Mouse (Mus musculus): ENCODE results near the gene Evc. TPM values are rescaled to one million over a fixed set of nuclear protein-coding genes. Genes with fewer than 3 reads are reported as not detected.

Evc gene
- 2.1 and 3.1 TPM in 2 replicates for polyA plus RNA-seq (2012; rRNA removed; ENCODE audit: low replicate concordance)

DNA sequence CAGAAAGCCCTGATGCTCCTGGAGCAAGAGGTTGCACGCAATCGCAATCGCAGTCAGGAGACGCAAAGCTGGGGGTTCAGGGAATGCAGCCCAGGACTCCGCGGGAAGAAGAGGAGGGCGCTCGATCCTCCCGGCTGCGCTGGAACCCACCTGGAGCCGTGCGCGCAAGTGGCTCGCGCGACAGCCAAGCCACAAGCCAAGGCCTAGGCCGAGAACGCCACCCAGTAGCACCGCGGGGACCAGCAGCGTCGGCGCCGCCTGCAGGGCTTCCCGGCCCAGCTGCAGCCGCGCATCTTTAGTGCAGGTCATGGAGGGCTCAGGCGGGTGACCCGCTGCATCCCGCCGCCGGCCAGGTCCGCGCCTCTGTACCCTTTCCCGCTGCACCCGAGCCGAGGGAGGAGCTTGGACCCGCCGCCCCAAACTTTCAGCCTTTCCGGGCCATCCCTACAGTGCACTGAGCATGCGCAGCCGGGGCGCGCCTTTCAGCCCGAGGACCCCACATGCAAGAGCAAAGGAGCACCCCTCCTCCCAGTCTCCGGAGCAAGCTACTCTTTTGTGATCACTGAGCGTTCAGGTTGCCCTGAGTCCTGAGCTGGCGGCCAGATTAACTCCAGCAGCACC, at the start of gene Evc:
Gene Evc, minus strand, starts transcription at position 410 of the 621 bp plus-strand sequence.

DNA sequence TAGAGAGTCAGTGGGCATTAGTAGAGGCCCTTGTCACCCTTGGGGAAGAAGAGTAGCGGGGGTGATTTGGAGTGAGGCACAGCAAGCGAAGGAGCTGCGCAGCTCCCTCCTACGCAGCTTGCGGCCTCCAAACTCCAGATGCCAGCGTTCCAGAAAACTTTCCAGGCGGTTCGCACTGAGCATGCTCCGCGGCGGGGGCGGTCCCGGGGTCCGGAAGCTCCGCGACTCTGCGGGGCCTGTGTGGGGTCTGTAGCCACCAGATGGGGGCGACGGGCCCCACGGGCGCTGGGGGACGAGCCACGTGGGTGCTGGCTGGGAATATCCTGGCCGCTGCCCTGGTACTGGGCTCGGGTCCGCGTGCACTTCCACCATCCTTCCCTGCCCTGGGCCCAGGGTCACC, 1.6 kb upstream of the Evc start, which contains the start of gene Evc2:
Gene Evc2, plus strand, starts transcription at position 212 of the 400 bp plus-strand sequence.

DNA sequence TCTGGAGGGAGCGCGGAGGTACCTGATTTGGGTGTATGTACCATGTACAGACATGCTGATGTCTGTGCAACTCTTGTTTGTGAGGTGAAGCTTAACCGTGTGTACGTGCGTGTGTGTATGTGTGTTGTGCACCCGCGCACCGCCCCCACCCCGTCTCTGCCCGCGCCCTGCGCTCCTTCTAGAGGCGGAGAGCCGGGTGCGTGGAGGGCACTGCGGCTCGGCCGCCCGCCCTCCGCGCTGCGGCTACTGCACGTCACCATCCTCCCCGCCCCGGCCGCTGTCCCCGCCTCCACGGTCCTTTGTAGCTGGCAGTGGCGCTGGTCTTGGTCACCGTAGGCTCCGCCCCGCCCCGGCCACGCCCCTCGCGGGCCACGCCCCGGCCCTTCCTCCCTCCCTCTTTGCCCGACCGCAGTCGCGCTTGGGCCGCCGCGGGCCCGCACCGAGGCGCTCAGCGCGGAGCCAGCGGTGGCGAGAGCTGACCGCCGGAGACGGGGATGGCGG, 95.0 kb downstream of the Evc start, which contains the start of gene Crmp1:
Gene Crmp1, plus strand, starts transcription at position 290 of the 501 bp plus-strand sequence.

Other genes with a start within 250 kb of the Evc start
- 0.65 and 2.0 TPM in 2 replicates for gene Crmp1, start 95.0 kb downstream of the Evc start, polyA plus RNA-seq (2012; rRNA removed; ENCODE audit: low replicate concordance)
- 1.6 and 2.6 TPM in 2 replicates for gene Evc2, start 1.6 kb upstream of the Evc start, polyA plus RNA-seq (2012; rRNA removed; ENCODE audit: low replicate concordance)

Data from duodenum, adult 2 months (tissue).